Mouse (Mus musculus) spleen, adult 2 months (tissue): ENCODE data around the gene Chst11. TPM values are rescaled to one million over a fixed set of nuclear protein-coding genes. Genes with fewer than 3 reads are reported as not detected.

Source experiments
- DNase-seq, 2 experiments: peaks; one replicate each; pipeline versions ENCODE4 v3.0.0 to v3.0.0-alpha.2; 2012 to 2021; ENCODE audit warnings: low spot score in 2 of 2, low read depth in 1 of 2
- H3K27ac ChIP-seq: fragments of 200-500 bp; 2 replicates; pipeline ENCODE4 v1.5.1; 2012; ENCODE audit warnings: low read length, inconsistent platforms; ENCODE audit not compliant: insufficient read depth
- H3K27me3 ChIP-seq: fragments of 200-500 bp; 2 replicates; pipeline ENCODE4 v1.6.1; 2012; ENCODE audit warnings: mild to moderate bottlenecking, moderate library complexity, low read length, inconsistent platforms; ENCODE audit not compliant: control insufficient read depth, insufficient read depth
- H3K36me3 ChIP-seq: fragments of 200-500 bp; 2 replicates; pipeline ENCODE4 v1.6.1; 2012; ENCODE audit warnings: mild to moderate bottlenecking, low read length, inconsistent platforms; ENCODE audit not compliant: control insufficient read depth, insufficient read depth
- H3K4me1 ChIP-seq: fragments of 200-500 bp; 2 replicates; pipeline ENCODE4 v1.6.1; 2011; ENCODE audit warnings: inconsistent platforms; ENCODE audit not compliant: control insufficient read depth, insufficient read depth, insufficient read length
- H3K4me3 ChIP-seq: fragments of 200-500 bp; 2 replicates; pipeline ENCODE4 v1.5.1; 2011; ENCODE audit warnings: mild to moderate bottlenecking, inconsistent platforms; ENCODE audit not compliant: insufficient read depth, insufficient read length; ENCODE audit errors: extremely low read depth
- CTCF ChIP-seq: fragments of 200-500 bp; IDR thresholded peaks from 2 replicates; pipeline ENCODE4 v1.5.1; 2011; ENCODE audit warnings: mild to moderate bottlenecking, inconsistent platforms; ENCODE audit not compliant: insufficient read depth, insufficient read length, insufficient replicate concordance; ENCODE audit errors: extremely low read depth
- POLR2A ChIP-seq: fragments of 200-500 bp; IDR thresholded peaks from 2 replicates; pipeline ENCODE4 v1.6.1; 2011; ENCODE audit warnings: low read depth, low read length, inconsistent platforms
- WGBS: fragments of 180-500 bp; shearing (Covaris S2); methylation state at CpG from one replicate; pipeline ENCODE4 v1.1.7; 2018; 5-methylcytosine and 5-hydroxymethylcytosine counted together
- polyA plus RNA-seq: library from polyadenylated mRNA; depleted of rRNA; stranded (reverse); fragments of >200 nt; gene quantifications from 2 replicates; pipeline ENCODE4 v1.2.3, GENCODE M21; 2012

Gene Chst11
- polyA plus RNA-seq, 1 experiment, result 9.2 TPM

DNA sequence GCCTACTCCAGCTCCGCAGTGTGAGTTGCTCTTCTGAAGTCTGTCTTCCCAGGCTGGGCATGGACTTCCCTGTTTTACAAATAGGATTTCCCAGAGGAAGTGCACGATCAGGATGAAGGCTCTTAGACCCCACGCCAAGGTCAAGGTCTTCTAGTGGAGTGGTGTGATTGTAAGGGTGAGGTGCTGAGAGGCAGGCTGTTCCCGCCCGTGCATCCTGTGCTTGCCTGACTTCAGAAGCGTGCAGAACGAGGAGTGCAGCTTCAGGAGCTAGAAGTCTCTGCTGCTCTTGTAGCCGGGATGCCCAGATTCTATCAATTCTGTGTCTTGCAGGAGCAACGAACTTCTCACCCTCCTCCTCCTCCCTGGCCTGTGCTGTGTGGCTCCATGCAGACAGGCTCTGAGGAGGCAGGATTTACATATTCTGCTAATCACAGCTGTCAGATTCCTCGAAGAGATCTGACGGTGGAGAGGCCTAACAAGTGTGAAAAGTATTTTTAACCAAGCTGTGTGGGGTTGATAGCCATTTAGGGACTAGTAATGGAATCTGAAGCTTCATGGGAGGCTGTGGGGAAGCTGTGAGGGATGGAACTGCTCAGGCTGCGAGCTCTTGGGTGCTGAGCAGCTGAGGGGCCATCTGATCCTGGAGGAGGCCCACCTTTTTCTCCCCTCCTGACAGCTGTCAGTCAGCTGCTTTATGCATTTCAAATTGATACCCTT is 74.9 kb downstream of the Chst11 start:
- Histone ChIP-seq H3K4me1 (no peaks in the 10 kb centered on the region), H3K27ac (no peak overlapping the region), H3K36me3 (no peaks in the 10 kb centered on the region), H3K27me3 (no peaks in the 10 kb centered on the region), H3K4me3 (no peak overlapping the region)
- WGBS, result 75% methylated on average over 12 of the region's 12 CpGs
- DNase-seq, result no peak
- TF ChIP-seq POLR2A (no peak), CTCF (no peak)

DNA sequence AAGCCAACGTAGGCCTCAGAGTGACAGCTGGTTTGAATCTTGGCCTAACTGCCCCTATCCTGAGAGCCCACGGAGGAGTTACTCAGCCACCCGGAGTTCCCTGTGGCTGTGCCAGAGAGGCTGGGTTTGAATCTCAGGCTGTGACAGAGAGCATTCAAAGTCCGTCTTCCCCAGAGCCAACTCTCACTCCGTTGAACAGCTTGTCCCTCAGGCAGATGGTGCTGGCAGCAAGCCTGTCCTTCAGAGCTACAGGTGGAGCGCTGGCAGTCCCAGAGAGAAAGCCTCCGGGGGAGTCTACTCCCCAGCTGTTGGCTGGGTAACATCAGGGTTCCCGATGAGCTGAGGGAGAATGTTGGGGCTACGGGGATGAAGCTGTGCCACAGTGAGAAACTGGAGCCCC is 77.0 kb downstream of the Chst11 start:
- no peak for TF ChIP-seq POLR2A
- no peak for TF ChIP-seq CTCF
- 93% methylated on average over 9 of the region's 9 CpGs for WGBS
- no peak overlapping the region for H3K4me3 ChIP-seq
- no peaks in the 10 kb centered on the region for H3K36me3 ChIP-seq
- H3K4me1 ChIP-seq, result no peaks in the 10 kb centered on the region
- no peaks in the 10 kb centered on the region for H3K27me3 ChIP-seq
- no peak for DNase-seq
- H3K27ac ChIP-seq, result no peak overlapping the region

DNA sequence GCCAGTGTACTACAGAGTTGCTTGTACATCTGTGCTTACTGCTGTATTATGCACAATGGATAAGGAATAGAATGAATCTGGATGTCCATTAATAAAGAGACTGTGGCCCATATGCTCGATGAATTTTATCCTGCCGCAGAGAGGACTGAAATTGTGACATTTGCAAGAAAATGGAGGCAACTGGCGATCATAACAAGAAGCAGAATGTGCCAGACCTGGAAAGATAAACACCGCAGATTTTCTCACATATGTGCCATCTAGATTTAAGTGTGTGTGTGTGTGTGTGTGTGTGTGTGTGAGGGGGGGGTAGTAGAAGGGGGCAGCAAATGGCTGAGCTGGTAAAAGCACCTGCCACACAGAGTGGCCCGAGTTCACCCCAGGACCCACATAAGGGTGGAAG is 79.5 kb downstream of the Chst11 start:
- no peak overlapping the region for H3K27ac ChIP-seq
- H3K27me3 ChIP-seq, result no peaks in the 10 kb centered on the region
- TF ChIP-seq CTCF (no peak), POLR2A (no peak)
- H3K4me1 ChIP-seq, result peaks cover 14% of the 10 kb centered on the region; the same call in 1 of the 2 replicates
- no peak overlapping the region for H3K4me3 ChIP-seq
- H3K36me3 ChIP-seq, result no peaks in the 10 kb centered on the region
- WGBS, result 93% methylated on average over 5 of the region's 5 CpGs
- DNase-seq, result no peak

DNA sequence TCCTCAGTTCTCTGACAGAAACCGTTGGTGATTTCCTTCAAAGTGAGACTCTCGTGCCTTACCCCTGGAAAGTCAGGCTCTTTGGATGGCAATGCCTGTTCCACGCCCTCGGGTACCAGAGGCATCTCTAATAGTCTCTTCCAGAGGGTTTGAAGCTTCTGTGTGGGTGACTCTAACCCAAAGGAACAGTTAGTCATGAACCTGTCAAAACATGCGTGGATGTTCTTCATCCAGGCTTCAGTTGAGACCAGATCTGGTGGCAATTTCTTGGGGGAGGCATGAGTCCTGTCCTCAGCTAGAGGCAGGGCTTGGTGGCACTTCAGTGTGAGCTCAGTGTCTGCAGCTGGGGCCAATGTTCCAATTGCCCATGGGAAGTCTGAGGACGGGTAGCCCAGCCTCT is 80.9 kb downstream of the Chst11 start:
- Histone ChIP-seq H3K4me3 (no peak overlapping the region), H3K27me3 (no peaks in the 10 kb centered on the region), H3K27ac (no peak overlapping the region), H3K36me3 (no peaks in the 10 kb centered on the region), H3K4me1 (peaks cover 14% of the 10 kb centered on the region; the same call in 1 of the 2 replicates)
- WGBS, result 87% methylated on average over 6 of the region's 6 CpGs
- DNase-seq, result no peak
- TF ChIP-seq CTCF (no peak), POLR2A (no peak)

DNA sequence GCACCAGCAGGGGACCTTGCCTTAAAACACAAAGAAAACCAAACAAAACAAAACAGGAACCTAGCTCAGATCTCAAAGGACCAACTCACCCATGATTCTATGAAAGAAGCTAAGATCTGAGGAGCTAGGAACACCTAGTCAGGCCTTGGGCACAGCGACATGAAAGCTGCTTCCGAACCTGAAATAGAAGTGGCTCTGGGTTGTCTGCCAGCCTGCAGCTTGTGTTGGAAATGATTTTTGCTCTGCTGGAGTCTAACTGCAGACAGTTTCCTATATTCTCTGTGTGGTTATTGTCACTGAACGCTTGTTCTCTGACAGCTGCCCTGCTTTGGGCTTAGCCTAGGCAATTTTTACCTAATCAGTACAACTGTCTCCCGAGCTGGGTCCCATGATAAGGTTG is 82.0 kb downstream of the Chst11 start:
- Histone ChIP-seq H3K4me3 (no peak overlapping the region), H3K4me1 (peaks cover 14% of the 10 kb centered on the region; the same call in 1 of the 2 replicates), H3K36me3 (no peaks in the 10 kb centered on the region), H3K27me3 (no peaks in the 10 kb centered on the region), H3K27ac (no peak overlapping the region; the same call in 1 of the 2 replicates)
- WGBS, result 76% methylated on average over 4 of the region's 4 CpGs
- TF ChIP-seq POLR2A (no peak), CTCF (no peak)
- DNase-seq, result no peak

DNA sequence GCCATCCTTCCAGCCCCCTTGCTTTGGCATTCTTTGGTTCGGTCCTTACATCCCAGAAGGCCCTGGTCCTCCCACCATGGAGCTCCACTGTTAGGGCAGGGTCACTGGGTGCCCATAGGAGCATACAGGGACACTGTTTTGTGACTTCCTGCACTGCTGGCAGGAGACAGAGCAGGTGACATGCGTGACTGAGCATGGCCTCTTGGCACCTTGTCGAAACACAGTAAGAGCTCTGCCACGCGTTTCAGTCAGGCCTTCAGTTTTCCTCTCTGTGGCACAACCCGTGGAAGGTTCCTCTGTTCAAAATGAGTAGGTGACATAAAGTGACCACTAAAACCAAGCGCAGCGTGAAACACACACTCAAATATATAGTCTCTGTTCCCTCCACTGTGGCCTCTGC is 83.2 kb downstream of the Chst11 start:
- H3K27me3 ChIP-seq, result no peaks in the 10 kb centered on the region
- H3K4me3 ChIP-seq, result no peak overlapping the region
- no peaks in the 10 kb centered on the region for H3K36me3 ChIP-seq
- H3K27ac ChIP-seq, result no peak overlapping the region
- H3K4me1 ChIP-seq, result peaks cover 14% of the 10 kb centered on the region; the same call in 1 of the 2 replicates
- 54% methylated on average over 8 of the region's 8 CpGs for WGBS
- TF ChIP-seq CTCF (no peak), POLR2A (no peak)
- DNase-seq, result peak in 1 of 2 experiments; percentile 41

DNA sequence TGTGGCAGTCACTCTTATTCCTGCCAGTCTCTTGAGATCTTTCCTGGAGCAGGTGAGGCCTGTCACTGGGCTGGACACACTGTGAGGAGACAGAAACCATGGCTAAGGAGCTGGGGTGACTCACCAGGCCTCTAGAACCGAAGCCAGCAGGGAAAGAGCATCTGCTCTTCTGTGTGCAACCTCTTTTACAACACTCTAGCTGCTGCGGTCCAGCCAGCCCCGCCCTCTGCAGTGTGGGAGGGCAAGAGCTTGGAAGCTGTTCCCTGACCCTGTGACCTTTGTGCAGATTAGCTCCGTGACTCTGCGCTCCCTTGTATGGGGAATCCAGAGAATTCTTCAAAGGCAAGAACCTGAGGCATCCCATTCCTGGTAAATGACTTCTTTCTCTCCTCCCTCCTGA is 84.5 kb downstream of the Chst11 start:
- 81% methylated on average over 5 of the region's 5 CpGs for WGBS
- H3K27ac ChIP-seq, result no peak overlapping the region
- no peak for DNase-seq
- H3K4me1 ChIP-seq, result peaks cover 14% of the 10 kb centered on the region; the same call in 1 of the 2 replicates
- TF ChIP-seq POLR2A (no peak), CTCF (no peak)
- no peaks in the 10 kb centered on the region for H3K27me3 ChIP-seq
- H3K4me3 ChIP-seq, result no peak overlapping the region
- H3K36me3 ChIP-seq, result no peaks in the 10 kb centered on the region
